Mouse (Mus musculus): ENCODE measurements around the gene Tmem59. TPM values are rescaled to one million over a fixed set of nuclear protein-coding genes. Genes with fewer than 3 reads are reported as not detected.
A peak's percentile ranks its signal among the peaks of the same experiment; 100 is the strongest.

Tmem59 gene
- polyA plus RNA-seq (2014; fragmentation: Nextera tagmentation; extraction: Ambion mirVana) = 330 and 352 TPM in 2 replicates

GRCm38 (mm10) chr4:107178182-107178829 lies at the start of gene Tmem59:
Gene Tmem59, plus strand, starts transcription at chr4:107178399.
- Histone ChIP-seq H3K36me3 (ENCODE audit: control insufficient read depth, insufficient read depth, low read length) (peaks cover 29% of the 10 kb centered on the region), H3K4me1 (ENCODE audit: control insufficient read depth in 2 of 2, insufficient read depth in 2 of 2, low read length in 2 of 2) (peaks cover 0 to 21% of the 10 kb centered on the region in 2 experiments; a peak in 2 of 4 replicates), H3K27me3 (ENCODE audit: control insufficient read depth, insufficient read depth, low read length) (no peaks in the 10 kb centered on the region), H3K4me2 (ENCODE audit: low read length) (peak within 1 kb of the TSS; percentile 71), H3K9me3 (ENCODE audit: control insufficient read depth, low read length) (no peaks in the 10 kb centered on the region), H3K9ac (ENCODE audit: low read length) (peak within 1 kb of the TSS; percentile 94), H3K4me3 (ENCODE audit: control insufficient read depth in 1 of 2, insufficient read depth in 1 of 2, low read depth in 1 of 2, low read length in 2 of 2) (peak within 1 kb of the TSS; percentile 87 to 98), H3K27ac (replicated peaks in 1 of 2; ENCODE audit: control insufficient read depth in 1 of 2, insufficient read depth in 1 of 2, low read depth in 2 of 2, low read length in 2 of 2) (peak within 1 kb of the TSS; percentile 96 to 97)
- peak; percentile 88 for ATAC-seq (ENCODE audit: insufficient number of reproducible peaks, insufficient read depth, low FRiP score, low read depth)
- under 1% methylated on average over 47 of the region's 49 CpGs for WGBS

DNA sequence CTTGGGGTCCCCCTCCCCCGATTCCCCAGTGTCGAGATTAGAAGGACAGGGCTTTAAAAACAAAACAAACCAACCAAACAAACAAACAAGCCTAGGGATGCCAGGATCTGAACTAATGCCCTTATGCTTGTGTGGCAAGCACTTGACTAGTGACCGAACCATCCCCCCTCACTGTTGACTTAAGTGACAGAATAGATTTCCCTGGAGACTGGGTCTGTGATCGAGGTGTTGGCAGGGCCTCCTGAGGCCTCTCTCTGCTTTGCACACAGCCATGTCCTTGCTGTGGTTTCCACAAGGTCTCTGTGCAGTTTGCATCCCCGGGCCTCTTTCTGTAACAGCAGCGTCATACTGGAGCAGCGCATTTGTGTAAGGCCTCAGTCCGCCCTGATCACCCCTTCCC lies 48.8 kb upstream of the Tmem59 start:
- no peak overlapping the region for H3K27ac ChIP-seq (replicated peaks in 1 of 2; ENCODE audit: control insufficient read depth in 1 of 2, insufficient read depth in 1 of 2, low read depth in 2 of 2, low read length in 2 of 2)
- H3K4me3 ChIP-seq (ENCODE audit: control insufficient read depth in 1 of 2, insufficient read depth in 1 of 2, low read depth in 1 of 2, low read length in 2 of 2) = no peak overlapping the region
- H3K36me3 ChIP-seq (ENCODE audit: control insufficient read depth, insufficient read depth, low read length) = no peaks in the 10 kb centered on the region
- no peak overlapping the region for H3K9ac ChIP-seq (ENCODE audit: low read length)
- WGBS = 62% methylated on average over 8 of the region's 8 CpGs
- peaks cover 11% of the 10 kb centered on the region; the same call in 1 of the 2 replicates for H3K27me3 ChIP-seq (ENCODE audit: control insufficient read depth, insufficient read depth, low read length)
- ATAC-seq (ENCODE audit: insufficient number of reproducible peaks, insufficient read depth, low FRiP score, low read depth) = no peak
- H3K4me2 ChIP-seq (ENCODE audit: low read length) = no peak overlapping the region
- H3K4me1 ChIP-seq (ENCODE audit: control insufficient read depth in 2 of 2, insufficient read depth in 2 of 2, low read length in 2 of 2) = peaks cover 4 to 6% of the 10 kb centered on the region in 2 experiments; a peak in 2 of 4 replicates
- H3K9me3 ChIP-seq (ENCODE audit: control insufficient read depth, low read length) = no peaks in the 10 kb centered on the region

GRCm38 (mm10) chr4:107130534-107130933 lies 47.7 kb upstream of the Tmem59 start:
- WGBS = 18% methylated on average over 9 of the region's 9 CpGs
- Histone ChIP-seq H3K4me2 (ENCODE audit: low read length) (no peak overlapping the region), H3K4me1 (ENCODE audit: control insufficient read depth in 2 of 2, insufficient read depth in 2 of 2, low read length in 2 of 2) (peaks cover 4 to 6% of the 10 kb centered on the region in 2 experiments; a peak in 2 of 4 replicates), H3K9ac (ENCODE audit: low read length) (no peak overlapping the region), H3K4me3 (ENCODE audit: control insufficient read depth in 1 of 2, insufficient read depth in 1 of 2, low read depth in 1 of 2, low read length in 2 of 2) (no peak overlapping the region), H3K27ac (replicated peaks in 1 of 2; ENCODE audit: control insufficient read depth in 1 of 2, insufficient read depth in 1 of 2, low read depth in 2 of 2, low read length in 2 of 2) (no peak overlapping the region), H3K36me3 (ENCODE audit: control insufficient read depth, insufficient read depth, low read length) (no peaks in the 10 kb centered on the region), H3K27me3 (ENCODE audit: control insufficient read depth, insufficient read depth, low read length) (peaks cover 8% of the 10 kb centered on the region; the same call in 1 of the 2 replicates), H3K9me3 (ENCODE audit: control insufficient read depth, low read length) (no peaks in the 10 kb centered on the region)
- ATAC-seq (ENCODE audit: insufficient number of reproducible peaks, insufficient read depth, low FRiP score, low read depth) = no peak

- Histone ChIP-seq H3K27me3 (ENCODE audit: control insufficient read depth, insufficient read depth, low read length) (no peaks in the 10 kb centered on the region), H3K36me3 (ENCODE audit: control insufficient read depth, insufficient read depth, low read length) (peaks cover 8% of the 10 kb centered on the region), H3K4me2 (ENCODE audit: low read length) (no peak overlapping the region), H3K27ac (replicated peaks in 1 of 2; ENCODE audit: control insufficient read depth in 1 of 2, insufficient read depth in 1 of 2, low read depth in 2 of 2, low read length in 2 of 2) (no peak overlapping the region), H3K4me3 (ENCODE audit: control insufficient read depth in 1 of 2, insufficient read depth in 1 of 2, low read depth in 1 of 2, low read length in 2 of 2) (no peak overlapping the region), H3K4me1 (ENCODE audit: control insufficient read depth in 2 of 2, insufficient read depth in 2 of 2, low read length in 2 of 2) (peaks cover 9 to 13% of the 10 kb centered on the region in 2 experiments; a peak in 2 of 4 replicates), H3K9ac (ENCODE audit: low read length) (no peak overlapping the region), H3K9me3 (ENCODE audit: control insufficient read depth, low read length) (no peaks in the 10 kb centered on the region)
- 83% methylated on average over 3 of the region's 3 CpGs for WGBS
- no peak for ATAC-seq (ENCODE audit: insufficient number of reproducible peaks, insufficient read depth, low FRiP score, low read depth)
Observed at GRCm38 (mm10) chr4:107134891-107135290, 43.3 kb upstream of the Tmem59 start.

DNA sequence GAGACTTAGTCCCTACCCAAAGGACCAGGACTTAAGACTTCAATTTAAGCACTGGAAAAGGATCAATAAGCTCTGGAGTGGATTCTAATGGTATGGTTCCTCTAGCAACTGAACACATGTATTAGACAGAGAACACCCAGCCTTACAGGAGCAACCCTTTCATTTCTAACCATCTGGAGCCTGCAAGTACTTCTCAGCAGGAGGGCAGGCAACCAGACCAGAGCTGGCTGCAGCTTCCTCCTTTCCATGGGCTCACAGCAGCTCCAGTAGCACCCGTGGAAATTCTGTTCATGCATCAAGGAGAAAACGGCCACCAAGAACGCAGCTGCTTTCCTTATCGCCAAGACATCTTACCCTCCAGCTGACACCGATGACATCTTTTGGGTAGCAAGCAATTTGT lies 42.5 kb upstream of the Tmem59 start:
- Histone ChIP-seq H3K9me3 (ENCODE audit: control insufficient read depth, low read length) (no peaks in the 10 kb centered on the region), H3K36me3 (ENCODE audit: control insufficient read depth, insufficient read depth, low read length) (peaks cover 8% of the 10 kb centered on the region), H3K4me1 (ENCODE audit: control insufficient read depth in 2 of 2, insufficient read depth in 2 of 2, low read length in 2 of 2) (peaks cover 12 to 17% of the 10 kb centered on the region in 2 experiments; a peak in 2 of 4 replicates), H3K27me3 (ENCODE audit: control insufficient read depth, insufficient read depth, low read length) (no peaks in the 10 kb centered on the region), H3K4me3 (ENCODE audit: control insufficient read depth in 1 of 2, insufficient read depth in 1 of 2, low read depth in 1 of 2, low read length in 2 of 2) (no peak overlapping the region), H3K27ac (replicated peaks in 1 of 2; ENCODE audit: control insufficient read depth in 1 of 2, insufficient read depth in 1 of 2, low read depth in 2 of 2, low read length in 2 of 2) (no peak overlapping the region), H3K4me2 (ENCODE audit: low read length) (no peak overlapping the region), H3K9ac (ENCODE audit: low read length) (no peak overlapping the region)
- WGBS = 75% methylated on average over 5 of the region's 5 CpGs
- no peak for ATAC-seq (ENCODE audit: insufficient number of reproducible peaks, insufficient read depth, low FRiP score, low read depth)

DNA sequence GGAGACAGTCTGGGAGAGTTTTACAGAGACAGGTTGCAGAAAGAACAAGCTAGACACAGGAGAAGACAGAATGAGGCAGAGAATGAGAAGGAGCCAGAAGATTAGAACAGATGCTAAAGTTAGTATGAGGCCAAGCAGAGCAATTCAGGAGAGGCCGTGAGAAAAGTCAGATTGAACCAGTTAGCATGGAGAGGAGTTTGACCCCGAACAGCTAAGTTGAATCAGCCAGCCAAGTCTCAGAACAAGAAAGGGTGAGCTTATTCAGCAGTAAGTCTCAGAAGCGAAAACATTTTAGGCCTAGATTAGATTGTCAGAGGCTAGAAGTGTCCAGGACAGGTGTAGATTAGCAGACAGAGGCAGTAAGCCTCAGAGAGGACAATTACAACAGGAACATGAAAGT lies 41.7 kb upstream of the Tmem59 start:
- peaks cover 8% of the 10 kb centered on the region for H3K36me3 ChIP-seq (ENCODE audit: control insufficient read depth, insufficient read depth, low read length)
- no peak overlapping the region for H3K27ac ChIP-seq (replicated peaks in 1 of 2; ENCODE audit: control insufficient read depth in 1 of 2, insufficient read depth in 1 of 2, low read depth in 2 of 2, low read length in 2 of 2)
- no peak for ATAC-seq (ENCODE audit: insufficient number of reproducible peaks, insufficient read depth, low FRiP score, low read depth)
- H3K4me1 ChIP-seq (ENCODE audit: control insufficient read depth in 2 of 2, insufficient read depth in 2 of 2, low read length in 2 of 2) = peaks cover 12 to 17% of the 10 kb centered on the region in 2 experiments; a peak in 2 of 4 replicates
- no peak overlapping the region for H3K4me3 ChIP-seq (ENCODE audit: control insufficient read depth in 1 of 2, insufficient read depth in 1 of 2, low read depth in 1 of 2, low read length in 2 of 2)
- no peak overlapping the region for H3K4me2 ChIP-seq (ENCODE audit: low read length)
- WGBS = 25% methylated on average over 3 of the region's 3 CpGs
- no peaks in the 10 kb centered on the region for H3K27me3 ChIP-seq (ENCODE audit: control insufficient read depth, insufficient read depth, low read length)
- no peak overlapping the region for H3K9ac ChIP-seq (ENCODE audit: low read length)
- no peaks in the 10 kb centered on the region for H3K9me3 ChIP-seq (ENCODE audit: control insufficient read depth, low read length)

GRCm38 (mm10) chr4:107138948-107139835 lies 39.0 kb upstream of the Tmem59 start:
- peaks cover 13% of the 10 kb centered on the region for H3K36me3 ChIP-seq (ENCODE audit: control insufficient read depth, insufficient read depth, low read length)
- ATAC-seq (ENCODE audit: insufficient number of reproducible peaks, insufficient read depth, low FRiP score, low read depth) = no peak; the same call in 1 of the 2 replicates
- 51% methylated on average over 37 of the region's 37 CpGs for WGBS
- H3K9ac ChIP-seq (ENCODE audit: low read length) = no peak overlapping the region
- no peaks in the 10 kb centered on the region for H3K9me3 ChIP-seq (ENCODE audit: control insufficient read depth, low read length)
- no peak overlapping the region for H3K4me2 ChIP-seq (ENCODE audit: low read length)
- peaks cover 12 to 17% of the 10 kb centered on the region in 2 experiments; a peak in 2 of 4 replicates for H3K4me1 ChIP-seq (ENCODE audit: control insufficient read depth in 2 of 2, insufficient read depth in 2 of 2, low read length in 2 of 2)
- no peaks in the 10 kb centered on the region for H3K27me3 ChIP-seq (ENCODE audit: control insufficient read depth, insufficient read depth, low read length)
- H3K27ac ChIP-seq (replicated peaks in 1 of 2; ENCODE audit: control insufficient read depth in 1 of 2, insufficient read depth in 1 of 2, low read depth in 2 of 2, low read length in 2 of 2) = no peak overlapping the region
- no peak overlapping the region for H3K4me3 ChIP-seq (ENCODE audit: control insufficient read depth in 1 of 2, insufficient read depth in 1 of 2, low read depth in 1 of 2, low read length in 2 of 2)

Measured in heart, embryonic 14.5 days (tissue).